Mouse (Mus musculus): ENCODE measurements around the gene Tmem121. TPM values are rescaled to one million over a fixed set of nuclear protein-coding genes. Genes with fewer than 3 reads are reported as not detected.

The Tmem121 gene
- total RNA-seq (2014; rRNA removed) (98.0 and 103 TPM in 2 replicates), polyA plus RNA-seq (2015; fragmentation: Nextera tagmentation; extraction: Ambion mirVana) (54.8 and 55.3 TPM in 2 replicates)

- under 1% methylated on average over 57 of the region's 63 CpGs for WGBS
- peak within 1 kb of the TSS; percentile 91 for H3K4me2 ChIP-seq (ENCODE audit: low read depth, low read length)
- H3K9ac ChIP-seq (replicated peaks; ENCODE audit: low read length) = peak within 1 kb of the TSS; percentile 88
- no peak for TF ChIP-seq CTCF (IDR thresholded peaks at IDR 0.05; ENCODE audit: low read depth)
- H3K4me3 ChIP-seq (ENCODE audit: low read length) = peak within 1 kb of the TSS; percentile 74
- H3K36me3 ChIP-seq (ENCODE audit: insufficient read depth, low read length) = peaks cover 10% of the 10 kb centered on the region; the same call in 1 of the 2 replicates
- H3K27me3 ChIP-seq (ENCODE audit: insufficient read depth, low read length) = no peaks in the 10 kb centered on the region
- peak; percentile 67 for DNase-seq (ENCODE audit: low spot score)
- peaks cover 10% of the 10 kb centered on the region for H3K4me1 ChIP-seq (ENCODE audit: insufficient read depth, low read length)
- ATAC-seq = peak; percentile 52
- H3K27ac ChIP-seq = peak within 1 kb of the TSS; percentile 82
- H3K9me3 ChIP-seq (ENCODE audit: low read length) = no peaks in the 10 kb centered on the region
These were observed at the start of gene Tmem121 for GRCm38 (mm10) chr12:113185442-113186291. TSS of gene Tmem121 (plus strand) at chr12:113185930.

GRCm38 (mm10) chr12:113136492-113137020 lies 49.2 kb upstream of the Tmem121 start:
- TF ChIP-seq CTCF (IDR thresholded peaks at IDR 0.05; ENCODE audit: low read depth) = no peak
- no peaks in the 10 kb centered on the region for H3K9me3 ChIP-seq (ENCODE audit: low read length)
- no peak overlapping the region for H3K9ac ChIP-seq (replicated peaks; ENCODE audit: low read length)
- WGBS = 72% methylated on average over 17 of the region's 17 CpGs
- DNase-seq (ENCODE audit: low spot score) (no peak), ATAC-seq (no peak)
- H3K4me2 ChIP-seq (ENCODE audit: low read depth, low read length) = no peak overlapping the region
- H3K4me3 ChIP-seq (ENCODE audit: low read length) = no peak overlapping the region
- peaks cover 19% of the 10 kb centered on the region for H3K4me1 ChIP-seq (ENCODE audit: insufficient read depth, low read length)
- peaks cover 64% of the 10 kb centered on the region for H3K36me3 ChIP-seq (ENCODE audit: insufficient read depth, low read length)
- no peaks in the 10 kb centered on the region for H3K27me3 ChIP-seq (ENCODE audit: insufficient read depth, low read length)
- no peak overlapping the region for H3K27ac ChIP-seq

GRCm38 (mm10) chr12:113137260-113138213 lies 48.2 kb upstream of the Tmem121 start:
- no peak for TF ChIP-seq CTCF (IDR thresholded peaks at IDR 0.05; ENCODE audit: low read depth)
- H3K27ac ChIP-seq = no peak overlapping the region; the same call in 1 of the 2 replicates
- ATAC-seq = no peak
- 80% methylated on average over 18 of the region's 18 CpGs for WGBS
- H3K9me3 ChIP-seq (ENCODE audit: low read length) = no peaks in the 10 kb centered on the region
- H3K4me2 ChIP-seq (ENCODE audit: low read depth, low read length) = no peak overlapping the region
- no peaks in the 10 kb centered on the region for H3K27me3 ChIP-seq (ENCODE audit: insufficient read depth, low read length)
- H3K9ac ChIP-seq (replicated peaks; ENCODE audit: low read length) = no peak overlapping the region
- H3K36me3 ChIP-seq (ENCODE audit: insufficient read depth, low read length) = peaks cover 54% of the 10 kb centered on the region
- H3K4me1 ChIP-seq (ENCODE audit: insufficient read depth, low read length) = peaks cover 29% of the 10 kb centered on the region
- DNase-seq (ENCODE audit: low spot score) = no peak
- no peak overlapping the region for H3K4me3 ChIP-seq (ENCODE audit: low read length)

GRCm38 (mm10) chr12:113138291-113138690 lies 47.4 kb upstream of the Tmem121 start:
- H3K4me3 ChIP-seq (ENCODE audit: low read length) = no peak overlapping the region
- TF ChIP-seq CTCF (IDR thresholded peaks at IDR 0.05; ENCODE audit: low read depth) = no peak
- no peak for ATAC-seq
- H3K36me3 ChIP-seq (ENCODE audit: insufficient read depth, low read length) = peaks cover 46% of the 10 kb centered on the region
- H3K9ac ChIP-seq (replicated peaks; ENCODE audit: low read length) = no peak overlapping the region
- H3K27me3 ChIP-seq (ENCODE audit: insufficient read depth, low read length) = no peaks in the 10 kb centered on the region
- whole genome bisulfite sequencing = 79% methylated on average over 6 of the region's 6 CpGs
- peaks cover 34% of the 10 kb centered on the region for H3K4me1 ChIP-seq (ENCODE audit: insufficient read depth, low read length)
- H3K4me2 ChIP-seq (ENCODE audit: low read depth, low read length) = no peak overlapping the region
- H3K9me3 ChIP-seq (ENCODE audit: low read length) = no peaks in the 10 kb centered on the region
- peak overlapping the region; percentile 74; the same call in 1 of the 2 replicates for H3K27ac ChIP-seq
- DNase-seq (ENCODE audit: low spot score) = no peak

- Histone ChIP-seq H3K27ac (peak overlapping the region; percentile 74), H3K9me3 (ENCODE audit: low read length) (no peaks in the 10 kb centered on the region), H3K27me3 (ENCODE audit: insufficient read depth, low read length) (no peaks in the 10 kb centered on the region), H3K4me1 (ENCODE audit: insufficient read depth, low read length) (peaks cover 34% of the 10 kb centered on the region), H3K9ac (replicated peaks; ENCODE audit: low read length) (peak overlapping the region; percentile 56), H3K4me3 (ENCODE audit: low read length) (peak overlapping the region; percentile 52), H3K36me3 (ENCODE audit: insufficient read depth, low read length) (peaks cover 38% of the 10 kb centered on the region), H3K4me2 (ENCODE audit: low read depth, low read length) (peak overlapping the region; percentile 68)
- 27% methylated on average over 11 of the region's 11 CpGs for WGBS
- no peak for ATAC-seq
- no peak for DNase-seq (ENCODE audit: low spot score)
- TF ChIP-seq CTCF (IDR thresholded peaks at IDR 0.05; ENCODE audit: low read depth) = no peak
These were observed 46.5 kb upstream of the Tmem121 start for GRCm38 (mm10) chr12:113138901-113139864.
